Mouse (Mus musculus) heart, embryonic 14.5 days (tissue): ENCODE measurements around the gene Nxt2. TPM values are rescaled to one million over a fixed set of nuclear protein-coding genes. Genes with fewer than 3 reads are reported as not detected.
A peak's percentile ranks its signal among the peaks of the same experiment; 100 is the strongest.

ENCODE experiments used
- ATAC-seq: fragments of 200-750 bp; cut with Nextera tagmentation; 2 replicates; pipeline ENCODE4 v1.8.0; 2017; ENCODE audit warnings: low read depth, moderate TSS enrichment; ENCODE audit not compliant: insufficient number of reproducible peaks, insufficient read depth, low FRiP score
- H3K27ac ChIP-seq, 2 experiments: fragments of 200-500 bp in 1 of 2; fragments of 300-500 bp in 1 of 2; sonication (generic) in 1 of 2; replicated peaks in 1 of 2; 2 replicates each; pipeline ENCODE4 v1.5.1; 2012 to 2014; ENCODE audit warnings: low read depth in 2 of 2, low read length in 2 of 2, control low read depth in 1 of 2, mild to moderate bottlenecking in 1 of 2, mixed read lengths in 1 of 2; ENCODE audit not compliant: control insufficient read depth in 1 of 2, insufficient read depth in 1 of 2
- H3K27me3 ChIP-seq: fragments of 300-500 bp; sonication (generic); 2 replicates; pipeline ENCODE4 v1.6.1; 2014; ENCODE audit warnings: mild to moderate bottlenecking, low read length, control low read depth; ENCODE audit not compliant: control insufficient read depth, insufficient read depth
- H3K36me3 ChIP-seq: fragments of 300-500 bp; sonication (generic); 2 replicates; pipeline ENCODE4 v1.6.1; 2014; ENCODE audit warnings: mild to moderate bottlenecking, control low read depth, low read length, mixed read lengths; ENCODE audit not compliant: control insufficient read depth, insufficient read depth
- H3K4me1 ChIP-seq, 2 experiments: fragments of 200-500 bp in 1 of 2; fragments of 300-500 bp in 1 of 2; sonication (generic) in 1 of 2; 2 replicates each; pipeline ENCODE4 v1.6.1; 2012 to 2014; ENCODE audit warnings: low read length in 2 of 2, control low read depth in 1 of 2, mixed read lengths in 1 of 2; ENCODE audit not compliant: control insufficient read depth in 2 of 2, insufficient read depth in 2 of 2
- H3K4me2 ChIP-seq: fragments of 300-500 bp; sonication (generic); 2 replicates; pipeline ENCODE4 v1.6.1; 2014; ENCODE audit warnings: mild to moderate bottlenecking, low read length
- H3K4me3 ChIP-seq, 2 experiments: fragments of 200-500 bp in 1 of 2; fragments of 300-500 bp in 1 of 2; sonication (generic) in 1 of 2; 2 replicates each; pipeline ENCODE4 v1.5.1; 2012 to 2014; ENCODE audit warnings: low read length in 2 of 2, mild to moderate bottlenecking in 2 of 2, control low read depth in 1 of 2, low read depth in 1 of 2, moderate library complexity in 1 of 2; ENCODE audit not compliant: control insufficient read depth in 1 of 2, insufficient read depth in 1 of 2
- H3K9ac ChIP-seq: fragments of 300-500 bp; sonication (generic); 2 replicates; pipeline ENCODE4 v1.6.1; 2014; ENCODE audit warnings: mild to moderate bottlenecking, low read length
- H3K9me3 ChIP-seq: fragments of 300-500 bp; sonication (generic); 2 replicates; pipeline ENCODE4 v1.6.1; 2016; ENCODE audit warnings: low read length, control low read depth; ENCODE audit not compliant: control insufficient read depth
- WGBS: fragments of 180-500 bp; shearing (Covaris S2); extraction: QIAGEN DNeasy Blood & Tissue Kit; methylation state at CpG from one replicate; pipeline ENCODE4 v1.1.7; 2014; 5-methylcytosine and 5-hydroxymethylcytosine counted together
- polyA plus RNA-seq: library from polyadenylated mRNA; unstranded; fragments of >200 nt; fragmentation: Nextera tagmentation; extraction: Ambion mirVana; gene quantifications from 2 replicates; pipeline ENCODE4 v1.2.1, GENCODE M21; 2014

The Nxt2 gene
- polyA plus RNA-seq, result 10.8 and 14.1 TPM in 2 replicates

DNA sequence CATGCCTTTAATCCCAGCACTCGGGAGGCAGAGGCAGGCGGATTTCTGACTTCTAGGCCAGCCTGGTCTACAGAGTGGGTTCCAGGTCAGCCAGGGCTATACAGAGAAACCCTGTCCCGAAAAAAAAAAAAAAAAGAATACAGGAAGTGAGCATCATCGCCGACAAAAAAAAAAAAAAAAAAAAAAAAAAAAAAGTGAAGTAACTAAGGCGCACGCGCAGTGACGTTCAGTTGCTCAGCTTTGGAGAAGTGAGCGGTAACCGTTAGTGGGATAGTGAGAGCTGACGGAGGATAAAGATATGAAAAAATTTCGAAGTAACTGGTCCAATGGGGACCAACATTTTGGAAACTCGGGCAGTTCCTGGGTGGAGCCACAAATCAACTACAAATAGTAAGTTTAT, at the start of gene Nxt2:
Gene Nxt2 (plus strand): TSS at position 229 of the 400 bp plus-strand sequence.
- no peak for ATAC-seq
- H3K9me3 ChIP-seq, result no peaks in the 10 kb centered on the region
- H3K27me3 ChIP-seq, result no peaks in the 10 kb centered on the region
- no peaks in the 10 kb centered on the region for H3K36me3 ChIP-seq
- H3K4me2 ChIP-seq, result peak within 1 kb of the TSS; percentile 63
- H3K9ac ChIP-seq, result peak within 1 kb of the TSS; percentile 54; the same call in 1 of the 2 replicates
- H3K4me1 ChIP-seq, result no peaks in the 10 kb centered on the region
- H3K4me3 ChIP-seq, result peak within 1 kb of the TSS; percentile 51 to 80; a peak in 3 of 4 replicates
- peak within 1 kb of the TSS in 1 of 2 experiments; percentile 35; a peak in 1 of 4 replicates for H3K27ac ChIP-seq
- WGBS, result 81% methylated on average over 14 of the region's 14 CpGs

DNA sequence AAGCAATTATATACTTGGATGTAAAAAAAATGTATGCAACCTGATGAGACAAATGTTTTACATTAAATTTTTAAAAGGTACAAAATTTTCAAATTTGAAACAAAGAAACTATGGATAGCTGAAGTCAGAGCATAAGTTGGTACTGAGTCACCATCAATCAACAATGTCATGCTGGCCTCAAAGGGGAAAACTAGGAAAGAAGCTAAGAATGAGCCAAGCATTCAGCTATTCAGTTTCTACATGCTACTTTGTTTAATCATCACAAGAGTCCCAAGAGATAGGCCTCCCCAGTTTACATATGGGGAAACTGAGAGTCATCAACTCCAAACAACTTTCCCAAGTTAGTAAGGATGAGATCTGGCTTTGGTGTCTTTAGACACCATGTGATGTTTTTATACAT, 49.6 kb upstream of the Nxt2 start:
- H3K9ac ChIP-seq, result no peak overlapping the region
- no peaks in the 10 kb centered on the region for H3K27me3 ChIP-seq
- H3K4me2 ChIP-seq, result no peak overlapping the region
- H3K36me3 ChIP-seq, result no peaks in the 10 kb centered on the region
- no peaks in the 10 kb centered on the region for H3K4me1 ChIP-seq
- no peaks in the 10 kb centered on the region for H3K9me3 ChIP-seq
- no peak overlapping the region for H3K27ac ChIP-seq
- no peak overlapping the region for H3K4me3 ChIP-seq
- ATAC-seq, result no peak

DNA sequence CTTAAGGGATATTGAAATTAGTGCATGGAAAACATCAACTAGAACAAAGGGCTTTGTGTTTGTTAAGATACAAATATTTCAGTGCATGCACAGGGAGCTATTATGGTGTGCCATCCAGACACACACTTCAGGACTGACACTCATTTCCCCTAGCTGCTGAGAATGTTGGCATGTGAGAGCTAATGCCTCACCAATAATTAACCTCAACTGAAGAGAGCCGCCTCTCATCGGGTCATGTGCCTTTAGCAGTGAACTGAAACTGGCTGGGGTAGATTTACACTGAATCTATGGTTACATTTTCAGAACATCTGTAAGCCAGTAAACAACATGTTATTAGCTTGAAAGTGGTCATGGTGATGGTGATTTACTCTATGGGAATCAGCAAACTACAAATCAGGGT, 44.5 kb upstream of the Nxt2 start:
- H3K4me1 ChIP-seq, result no peaks in the 10 kb centered on the region
- H3K27ac ChIP-seq, result no peak overlapping the region
- no peaks in the 10 kb centered on the region for H3K9me3 ChIP-seq
- H3K9ac ChIP-seq, result no peak overlapping the region
- WGBS, result 75% methylated on average over 2 of the region's 2 CpGs
- H3K27me3 ChIP-seq, result no peaks in the 10 kb centered on the region
- H3K4me2 ChIP-seq, result no peak overlapping the region
- no peaks in the 10 kb centered on the region for H3K36me3 ChIP-seq
- ATAC-seq, result no peak
- no peak overlapping the region for H3K4me3 ChIP-seq

DNA sequence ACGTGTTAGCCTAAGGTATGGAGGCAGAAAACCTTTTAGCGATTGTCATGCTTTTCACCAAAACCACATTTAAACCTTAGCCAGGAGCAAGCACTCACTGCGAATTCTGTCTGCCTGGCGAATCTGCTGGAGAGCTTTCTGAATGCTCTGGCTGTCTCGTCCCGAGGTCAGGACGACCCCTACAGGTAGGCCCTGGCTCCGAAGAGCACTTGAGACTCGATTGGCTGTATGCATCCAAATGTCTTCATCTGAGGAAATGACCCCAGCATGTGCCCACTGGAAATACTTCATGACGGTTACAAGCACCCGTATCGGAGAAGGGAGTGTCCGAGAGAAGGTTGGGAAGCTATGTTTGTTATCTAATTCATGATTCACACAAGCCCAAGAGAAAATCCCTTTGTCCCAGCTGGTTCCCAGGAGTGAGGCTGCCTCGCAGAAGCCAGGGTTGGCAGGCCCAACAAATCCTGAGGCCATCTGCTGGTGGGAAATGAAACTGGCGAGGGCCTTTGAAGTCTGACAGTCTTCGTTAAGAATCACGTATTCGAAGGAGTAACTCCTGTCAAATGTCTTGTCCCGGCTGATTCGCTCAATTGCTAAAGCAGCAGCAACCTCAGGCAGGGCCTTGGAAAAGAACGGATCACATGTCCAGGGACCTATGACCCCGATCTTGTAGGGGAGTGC, 37.4 kb upstream of the Nxt2 start:
- no peak for ATAC-seq
- Histone ChIP-seq H3K9me3 (no peaks in the 10 kb centered on the region), H3K27me3 (no peaks in the 10 kb centered on the region), H3K4me3 (no peak overlapping the region), H3K9ac (no peak overlapping the region), H3K36me3 (no peaks in the 10 kb centered on the region), H3K4me2 (peak overlapping the region; percentile 39), H3K27ac (no peak overlapping the region), H3K4me1 (no peaks in the 10 kb centered on the region)
- WGBS, result 27% methylated on average over 22 of the region's 22 CpGs

DNA sequence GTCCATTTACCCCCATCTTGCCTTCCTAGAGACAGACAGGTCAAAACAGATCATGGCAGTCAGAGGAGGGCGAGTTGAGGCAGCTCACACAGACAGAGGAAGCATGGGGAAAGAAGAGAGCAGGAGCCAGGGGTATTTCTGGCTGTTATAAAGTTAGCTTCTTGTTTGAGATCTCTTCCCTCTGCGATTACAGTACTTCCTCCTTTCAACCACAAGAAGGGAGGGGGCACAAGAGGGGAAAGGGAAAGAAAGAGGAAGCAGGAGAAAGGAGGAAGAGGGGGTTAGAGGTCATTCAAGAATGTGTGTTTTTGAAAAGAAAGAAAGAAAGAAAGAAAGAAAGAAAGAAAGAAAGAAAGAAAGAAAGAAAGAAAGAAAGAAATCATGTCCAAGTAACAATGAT, 36.2 kb upstream of the Nxt2 start:
- Histone ChIP-seq H3K9ac (no peak overlapping the region), H3K4me2 (no peak overlapping the region), H3K27me3 (no peaks in the 10 kb centered on the region), H3K27ac (no peak overlapping the region), H3K4me1 (no peaks in the 10 kb centered on the region), H3K36me3 (no peaks in the 10 kb centered on the region), H3K4me3 (no peak overlapping the region), H3K9me3 (no peaks in the 10 kb centered on the region)
- 61% methylated on average over 2 of the region's 2 CpGs for whole genome bisulfite sequencing
- ATAC-seq, result no peak

DNA sequence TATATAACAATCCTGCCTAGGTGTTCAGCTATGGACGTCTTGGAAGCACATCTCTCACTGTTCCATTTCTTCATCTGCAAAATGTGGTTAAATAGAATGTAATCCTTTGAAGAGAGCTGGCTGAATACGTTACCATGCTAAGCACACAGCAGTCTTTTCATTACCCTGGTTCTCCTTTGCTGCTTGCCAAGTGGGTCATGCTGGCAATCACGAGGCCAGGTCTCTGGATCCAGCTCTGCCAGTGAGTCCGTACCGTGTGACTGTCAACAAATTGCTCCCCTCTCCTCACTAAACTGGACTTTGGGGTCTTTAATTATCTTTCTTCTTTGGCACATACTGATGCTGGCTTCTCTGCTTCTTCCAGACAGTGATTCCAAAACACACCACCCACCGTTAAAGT, 32.1 kb upstream of the Nxt2 start:
- Histone ChIP-seq H3K27ac (no peak overlapping the region), H3K27me3 (no peaks in the 10 kb centered on the region), H3K9me3 (no peaks in the 10 kb centered on the region), H3K4me3 (no peak overlapping the region), H3K4me2 (no peak overlapping the region), H3K4me1 (no peaks in the 10 kb centered on the region), H3K9ac (no peak overlapping the region), H3K36me3 (no peaks in the 10 kb centered on the region)
- no peak for ATAC-seq
- WGBS, result 61% methylated on average over 6 of the region's 6 CpGs

DNA sequence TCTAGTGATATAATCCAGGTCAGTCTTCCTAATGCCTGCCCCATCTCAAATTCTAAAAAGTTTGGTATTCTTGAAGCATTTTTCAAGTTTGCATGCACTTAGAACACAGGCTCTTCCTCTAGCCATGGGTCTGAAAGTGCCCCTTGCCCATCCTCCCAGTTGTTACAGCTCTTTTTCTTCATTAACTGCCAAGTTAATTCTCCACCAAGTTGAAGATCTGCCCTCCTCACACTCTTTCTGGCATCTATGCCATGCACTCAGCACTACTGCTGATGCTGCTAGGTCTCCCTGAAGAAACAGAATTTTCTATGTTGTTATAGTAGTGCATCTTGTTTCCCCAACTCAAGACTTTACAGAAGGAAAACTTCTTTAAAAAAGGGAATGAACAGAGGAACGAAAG, 31.0 kb upstream of the Nxt2 start:
- H3K36me3 ChIP-seq, result no peaks in the 10 kb centered on the region
- H3K27me3 ChIP-seq, result no peaks in the 10 kb centered on the region
- H3K9me3 ChIP-seq, result no peaks in the 10 kb centered on the region
- no peak overlapping the region for H3K9ac ChIP-seq
- 54% methylated on average over 1 of the region's 1 CpGs for WGBS
- H3K4me2 ChIP-seq, result no peak overlapping the region
- H3K27ac ChIP-seq, result no peak overlapping the region
- H3K4me3 ChIP-seq, result no peak overlapping the region
- no peak for ATAC-seq
- H3K4me1 ChIP-seq, result no peaks in the 10 kb centered on the region

DNA sequence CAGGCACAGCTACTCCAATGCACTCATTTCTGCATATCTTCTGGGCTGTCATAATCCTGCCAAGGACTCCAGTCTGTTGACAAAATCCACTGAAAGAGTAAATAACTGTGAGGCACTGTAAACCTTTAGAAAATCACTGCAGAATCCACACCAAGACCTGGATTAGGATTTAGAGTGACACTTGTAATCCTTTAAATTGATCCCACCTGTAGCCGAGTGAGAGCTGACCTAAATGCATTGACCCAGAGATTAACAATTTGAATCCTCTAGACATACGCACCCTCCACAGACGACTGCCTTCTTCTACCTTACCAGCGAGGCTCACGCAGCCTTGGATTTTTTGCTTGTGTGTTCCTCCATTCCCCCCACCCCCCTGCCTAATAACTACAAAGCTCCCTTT, 29.7 kb upstream of the Nxt2 start, which contains the start of gene Gucy2f:
Gene Gucy2f (minus strand): TSS at position 101 of the 400 bp plus-strand sequence.
- Histone ChIP-seq H3K4me2 (no peak within 1 kb of the TSS), H3K4me3 (no peak within 1 kb of the TSS), H3K27me3 (no peaks in the 10 kb centered on the region), H3K9me3 (no peaks in the 10 kb centered on the region), H3K9ac (no peak within 1 kb of the TSS), H3K27ac (no peak within 1 kb of the TSS), H3K36me3 (no peaks in the 10 kb centered on the region), H3K4me1 (no peaks in the 10 kb centered on the region)
- 43% methylated on average over 5 of the region's 5 CpGs for WGBS
- ATAC-seq, result no peak
